Mouse (Mus musculus) frontal cortex, adult 2 months (tissue): ENCODE results near the gene Rnf38. TPM values are rescaled to one million over a fixed set of nuclear protein-coding genes. Genes with fewer than 3 reads are reported as not detected.

ENCODE experiments used
- DNase-seq, 2 experiments: peaks; one replicate each; pipeline ENCODE4 v3.0.0; 2022; ENCODE audit warnings: low spot score in 1 of 2; ENCODE audit errors: extremely low spot score in 1 of 2
- polyA plus RNA-seq: library from polyadenylated mRNA; depleted of rRNA; stranded (reverse); fragments of >200 nt; gene quantifications from 2 replicates; pipeline ENCODE4 v1.2.3, GENCODE M21; 2012

The Rnf38 gene
- polyA plus RNA-seq, 1 experiment, result 71.8 TPM

DNA sequence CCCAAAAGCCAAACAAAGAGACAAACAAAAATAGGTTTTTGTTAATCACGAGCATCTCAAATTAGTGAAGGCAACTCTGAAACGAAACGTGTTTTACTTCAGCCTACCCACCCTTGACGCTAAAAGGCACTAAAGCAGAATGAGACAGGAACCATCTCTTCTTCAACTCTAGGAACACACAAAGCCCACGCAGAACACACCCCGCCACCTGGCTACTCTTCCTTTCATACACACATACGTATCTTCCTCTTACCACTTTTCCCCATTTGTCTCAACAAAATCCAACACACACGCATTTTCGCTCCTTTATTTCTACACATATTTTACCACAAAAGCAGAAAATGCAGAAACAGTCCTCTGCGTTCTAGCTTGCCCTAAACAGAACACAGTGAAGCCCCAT lies 8.5 kb downstream of the Rnf38 start:
- peak in 1 of 2 experiments; percentile 28 for DNase-seq

DNA sequence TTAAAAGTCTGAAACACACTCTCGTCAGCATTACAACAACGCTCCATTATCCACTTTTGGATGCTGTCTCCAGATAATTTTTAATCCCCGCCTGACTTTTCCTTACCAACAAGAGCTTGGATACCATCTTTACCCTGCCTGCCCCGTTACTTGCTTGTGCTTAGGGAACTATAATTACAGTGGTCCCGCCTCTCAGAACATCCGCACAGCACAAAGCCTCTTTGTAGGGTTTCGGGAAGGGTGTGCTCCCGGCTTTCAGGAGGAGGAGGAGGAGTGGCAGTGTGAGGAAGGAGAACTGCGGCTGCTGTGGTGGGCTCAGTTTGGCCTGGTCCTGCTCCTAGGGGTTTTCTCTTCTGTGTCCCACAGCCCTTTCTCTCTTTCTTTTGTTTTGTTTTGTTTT lies 9.4 kb downstream of the Rnf38 start:
- DNase-seq, result no peak

DNA sequence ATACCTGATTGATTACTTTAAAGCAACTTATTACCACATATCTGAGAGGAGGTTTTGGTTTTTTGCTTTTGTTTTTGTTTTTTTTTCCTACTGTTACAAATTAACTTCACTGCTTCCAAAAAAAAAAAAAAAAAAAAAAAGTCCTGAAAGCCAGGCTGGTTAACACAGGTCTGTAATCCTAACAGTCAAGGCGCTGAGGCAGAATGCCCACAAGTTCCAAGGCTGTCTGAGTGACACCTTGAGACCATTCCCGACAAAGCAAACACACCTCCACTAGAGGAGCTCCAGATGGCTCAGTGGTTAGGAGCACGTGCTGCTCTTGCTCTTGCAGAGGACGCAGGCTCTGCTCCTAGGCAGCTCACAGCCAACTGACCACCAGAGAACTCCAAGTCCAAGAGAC lies 10.1 kb downstream of the Rnf38 start:
- DNase-seq, result no peak

GRCm38 (mm10) chr4:44216797-44217442 lies 16.7 kb downstream of the Rnf38 start:
- DNase-seq, result no peak

GRCm38 (mm10) chr4:44199968-44200367 lies 33.6 kb downstream of the Rnf38 start:
- peak in 1 of 2 experiments; percentile 59 for DNase-seq

DNA sequence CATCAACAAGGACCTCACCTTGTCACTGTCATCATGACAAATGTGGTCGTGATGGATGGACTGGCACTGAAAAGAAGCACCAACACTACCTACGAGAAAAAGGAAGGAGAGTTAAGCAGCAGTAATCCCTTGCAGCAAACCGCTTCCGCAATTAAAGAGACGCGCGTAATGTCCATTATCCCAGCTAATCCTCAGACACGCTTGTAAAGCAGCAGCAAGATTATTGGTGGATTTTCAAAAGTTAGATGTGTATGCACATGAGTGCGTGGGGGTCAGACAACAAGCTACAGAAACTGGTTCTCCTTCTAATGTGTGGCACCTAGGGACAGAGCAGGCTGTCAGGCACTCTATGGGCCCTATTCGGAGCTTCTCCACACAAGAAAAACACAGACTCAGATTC lies 46.2 kb downstream of the Rnf38 start:
- no peak for DNase-seq

DNA sequence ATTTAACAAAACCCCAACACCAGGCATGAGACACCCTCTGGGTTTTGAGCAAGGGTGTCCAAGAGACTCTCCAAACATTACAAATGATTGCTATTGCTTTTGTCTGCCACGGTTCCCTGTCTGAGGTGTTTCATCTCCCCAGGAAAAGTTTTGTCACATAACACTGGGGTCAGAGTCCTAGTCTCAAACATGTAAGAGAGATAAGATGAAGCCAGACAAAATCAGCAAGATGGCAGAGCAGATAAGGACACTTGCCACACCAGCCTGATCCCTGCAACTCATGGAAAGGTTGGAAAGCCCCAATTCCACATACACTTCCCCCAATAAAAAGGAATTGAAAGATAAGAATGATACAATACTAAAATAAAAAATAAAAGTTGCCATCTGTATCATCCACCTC lies 49.7 kb downstream of the Rnf38 start:
- DNase-seq, result no peak

- DNase-seq, result no peak
These were observed 53.8 kb downstream of the Rnf38 start for GRCm38 (mm10) chr4:44179748-44180147.

GRCm38 (mm10) chr4:44173177-44173576 lies 60.4 kb downstream of the Rnf38 start:
- peak in 1 of 2 experiments; percentile 72 for DNase-seq

- DNase-seq, result no peak
These were observed 60.9 kb downstream of the Rnf38 start for GRCm38 (mm10) chr4:44172676-44173075.

- DNase-seq, result no peak
These were observed 63.7 kb downstream of the Rnf38 start for GRCm38 (mm10) chr4:44169884-44170283.

GRCm38 (mm10) chr4:44168816-44169215 lies 64.8 kb downstream of the Rnf38 start:
- DNase-seq, result no peak

- peak; percentile 61 to 88 for DNase-seq
These were observed 65.3 kb downstream of the Rnf38 start for GRCm38 (mm10) chr4:44168231-44168647.

GRCm38 (mm10) chr4:44167397-44168121 lies 66.0 kb downstream of the Rnf38 start:
- peak in 1 of 2 experiments; percentile 69 for DNase-seq

GRCm38 (mm10) chr4:44166702-44167396 lies 66.7 kb downstream of the Rnf38 start:
- DNase-seq, result no peak

DNA sequence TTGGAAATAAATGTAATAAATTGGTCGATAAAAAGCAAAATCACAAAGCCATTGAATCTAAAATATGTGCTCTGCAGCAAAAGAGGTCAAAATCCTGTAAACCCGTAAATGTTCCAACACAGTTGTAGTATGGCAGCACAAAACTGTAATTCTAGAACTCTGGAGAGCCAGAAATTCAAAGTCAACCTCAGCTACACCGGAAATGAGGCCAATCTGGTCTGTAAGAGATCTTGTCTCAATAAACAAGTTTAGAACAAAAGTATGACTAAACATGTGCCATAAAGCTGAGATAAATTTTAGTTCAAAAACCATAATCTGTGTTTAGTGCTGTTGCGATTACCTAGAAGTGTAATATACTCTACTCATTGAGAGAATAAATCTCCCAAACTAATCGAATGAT lies 69.0 kb downstream of the Rnf38 start:
- no peak for DNase-seq

- no peak for DNase-seq
These were observed 70.6 kb downstream of the Rnf38 start for GRCm38 (mm10) chr4:44163034-44163433.

GRCm38 (mm10) chr4:44160990-44161689 lies 72.4 kb downstream of the Rnf38 start:
- no peak for DNase-seq

GRCm38 (mm10) chr4:44159839-44160238 lies 73.8 kb downstream of the Rnf38 start:
- no peak for DNase-seq

DNA sequence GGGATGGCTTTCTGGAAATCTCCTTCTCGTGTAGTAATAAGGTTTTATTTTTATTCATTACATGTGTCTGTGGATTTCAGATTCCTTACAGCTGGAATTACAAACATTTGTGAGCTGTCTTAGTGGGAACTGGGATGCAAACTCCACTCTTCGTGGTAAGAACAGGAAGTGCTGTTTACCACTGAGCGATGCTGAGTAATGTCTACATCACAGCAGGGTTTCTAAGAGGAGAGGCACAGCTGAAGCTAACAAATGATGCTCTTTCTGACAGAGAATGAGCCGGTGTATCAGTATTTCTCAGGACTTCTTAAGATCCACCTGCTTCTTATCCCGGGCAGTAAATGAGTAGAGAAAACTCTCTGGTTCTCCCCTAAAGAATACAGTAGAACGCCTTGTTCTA lies 77.1 kb downstream of the Rnf38 start:
- peak in 1 of 2 experiments; percentile 33 for DNase-seq

- DNase-seq, result no peak
These were observed 78.7 kb downstream of the Rnf38 start for GRCm38 (mm10) chr4:44154884-44155283.
